Mouse (Mus musculus) v-Abl transformed pro-B cells (cell line): ENCODE data around the gene Cldn14.
"Not testable (repeated sequence)": the region's sequence is repeated elsewhere in the genome, so short reads cannot be mapped to it uniquely, and the experiment has no call there.

Experiments
- in situ Hi-C, 2 experiments: fragments of 400-800 bp; cut with MboI; formaldehyde crosslinking; loops; one replicate each; pipeline ENCODE4 v1.15.1; 2025; ENCODE audit not compliant: unreplicated experiment in 2 of 2

The Cldn14 gene

GRCm38 (mm10) chr16:94010633-94011032, 2.0 kb upstream of the Cldn14 start:
- in situ Hi-C loops, result no loop called here

GRCm38 (mm10) chr16:94010156-94010555, 1.5 kb upstream of the Cldn14 start:
- in situ Hi-C loops, result no loop called here

- in situ Hi-C loops, result loop anchor here in 1 of 2 experiments (10.0 kb wide), 1 partner anchor 235 kb away; no protein-coding TSS in a partner anchor
Observed at GRCm38 (mm10) chr16:94009356-94009755, 719 bp upstream of the Cldn14 start.

- in situ Hi-C loops, result loop anchor here in 1 of 2 experiments (10.0 kb wide), 1 partner anchor 232 kb away; no protein-coding TSS in a partner anchor
Observed at GRCm38 (mm10) chr16:94006706-94007665, 1.7 kb downstream of the Cldn14 start.

GRCm38 (mm10) chr16:94003478-94003877, 5.2 kb downstream of the Cldn14 start:
- in situ Hi-C loops, result loop anchor here in 1 of 2 experiments (10.0 kb wide), 1 partner anchor 229 kb away; no protein-coding TSS in a partner anchor

- in situ Hi-C loops, result loop anchor here in 1 of 2 experiments (10.0 kb wide), 1 partner anchor 227 kb away; no protein-coding TSS in a partner anchor
Observed at GRCm38 (mm10) chr16:94001366-94001765, 7.3 kb downstream of the Cldn14 start.

- in situ Hi-C loops, result no loop called here
Observed at GRCm38 (mm10) chr16:93998895-93999294, 9.7 kb downstream of the Cldn14 start.

GRCm38 (mm10) chr16:93983576-93983975, 25.1 kb downstream of the Cldn14 start:
- in situ Hi-C loops, result no loop called here

- in situ Hi-C loops, result no loop called here
Observed at GRCm38 (mm10) chr16:93982341-93982740, 26.3 kb downstream of the Cldn14 start.

- in situ Hi-C loops, result no loop called here
Observed at GRCm38 (mm10) chr16:93981190-93981841, 27.3 kb downstream of the Cldn14 start.

- in situ Hi-C loops, result not testable (repeated sequence)
Observed at GRCm38 (mm10) chr16:93980338-93980737, 28.3 kb downstream of the Cldn14 start.

GRCm38 (mm10) chr16:93979316-93979715, 29.3 kb downstream of the Cldn14 start:
- in situ Hi-C loops, result no loop called here

- in situ Hi-C loops, result no loop called here
Observed at GRCm38 (mm10) chr16:93977587-93977986, 31.1 kb downstream of the Cldn14 start.

- in situ Hi-C loops, result no loop called here
Observed at GRCm38 (mm10) chr16:93976907-93977306, 31.7 kb downstream of the Cldn14 start.

GRCm38 (mm10) chr16:93975430-93975829, 33.2 kb downstream of the Cldn14 start:
- in situ Hi-C loops, result no loop called here

GRCm38 (mm10) chr16:93974278-93974677, 34.4 kb downstream of the Cldn14 start:
- in situ Hi-C loops, result no loop called here

GRCm38 (mm10) chr16:93973554-93973953, 35.1 kb downstream of the Cldn14 start:
- in situ Hi-C loops, result no loop called here

GRCm38 (mm10) chr16:93973123-93973522, 35.5 kb downstream of the Cldn14 start:
- in situ Hi-C loops, result no loop called here

GRCm38 (mm10) chr16:93971046-93971445, 37.6 kb downstream of the Cldn14 start:
- in situ Hi-C loops, result no loop called here

- in situ Hi-C loops, result no loop called here
Observed at GRCm38 (mm10) chr16:93967893-93968292, 40.7 kb downstream of the Cldn14 start.

- in situ Hi-C loops, result no loop called here
Observed at GRCm38 (mm10) chr16:93962283-93962682, 46.4 kb downstream of the Cldn14 start.
